ENCODE assay signal across 8 mouse cellular contexts in genomic region chr5:96162399-96163331, GRCm38 (mm10). TPM values are rescaled to one million over a fixed set of nuclear protein-coding genes. Genes with fewer than 3 reads are reported as not detected.
DNase-seq lines count a peak whose midpoint lies in the region; ATAC-seq lines count a peak whose summit lies in the region.

No protein-coding gene starts in this region.

- peak; percentile 84 for ATAC-seq in frontal cortex, adult (ENCODE audit: low TSS enrichment)

- peak overlapping the region; percentile 93 for H3K4me3 ChIP-seq in hindbrain, embryonic 10.5 days

- H3K36me3 ChIP-seq in hindbrain, embryonic 10.5 days, result no peaks in the 10 kb centered on the region

- H3K9me3 ChIP-seq in hindbrain, embryonic 10.5 days, result no peaks in the 10 kb centered on the region

- peaks cover 22% of the 10 kb centered on the region for H3K4me1 ChIP-seq in hindbrain, embryonic 10.5 days (replicated peaks)

- no peaks in the 10 kb centered on the region for H3K27me3 ChIP-seq in hindbrain, embryonic 10.5 days (ENCODE audit: insufficient read depth, poor library complexity, severe bottlenecking)

- under 1% methylated on average over 56 of the region's 56 CpGs for WGBS in hindbrain, embryonic 10.5 days

- H3K27ac ChIP-seq in hindbrain, embryonic 10.5 days, result peak overlapping the region; percentile 99

- DNase-seq in MN1 (ENCODE audit: low spot score), result peak; percentile 88
- peak; percentile 87 for DNase-seq in cerebellum, adult 9-10 months
- peak; percentile 89 for DNase-seq in hindbrain, embryonic 10.5 days (ENCODE audit: low spot score)
- peak; percentile 80 for DNase-seq in layer of hippocampus, adult 9-11 months
- DNase-seq in lung, postnatal 10 days, result peak; percentile 87
- peak; percentile 83 for DNase-seq in ovary, postnatal 36 days (ENCODE audit: low spot score)
- DNase-seq in thymus, postnatal 25 days, result peak; percentile 83

RNA-seq across cellular contexts. Expression of gene Cnot6l, which starts 1.3 kb away (rescaled TPM):
- polyA plus RNA-seq in hindbrain, embryonic 10.5 days (2016; fragmentation: Nextera tagmentation; extraction: Ambion mirVana), result 7.8 and 8.9 TPM in 2 replicates

RNA-seq across cellular contexts. Expression of gene Mrpl1, which starts 46.6 kb away (rescaled TPM):
- polyA plus RNA-seq in hindbrain, embryonic 10.5 days (2016; fragmentation: Nextera tagmentation; extraction: Ambion mirVana), result 19.4 and 19.7 TPM in 2 replicates

Comparison
In these comparisons a context has a peak if more than half of its experiments do, and no peak if none do; other contexts are left out.
1. Peak in every context shown above with its lines: DNase-seq, ATAC-seq, H3K4me3 ChIP-seq and H3K27ac ChIP-seq.